Mouse (Mus musculus) bone marrow macrophage, adult 2 months (primary cell): Measurements from ENCODE around the gene Proser3. TPM values are rescaled to one million over a fixed set of nuclear protein-coding genes. Genes with fewer than 3 reads are reported as not detected.

Experiments used
- H3K27ac ChIP-seq: 2 replicates; pipeline ENCODE4 v1.5.1; 2012; ENCODE audit warnings: low read depth, low read length; ENCODE audit not compliant: insufficient read depth
- H3K4me1 ChIP-seq: 2 replicates; pipeline ENCODE4 v1.6.1; 2012; ENCODE audit warnings: low read length; ENCODE audit not compliant: control insufficient read depth, insufficient read depth
- H3K4me3 ChIP-seq: 2 replicates; pipeline ENCODE4 v1.5.1; 2012; ENCODE audit warnings: mild to moderate bottlenecking, low read length, moderate library complexity; ENCODE audit not compliant: insufficient read depth
- CTCF ChIP-seq: IDR thresholded peaks from 2 replicates; pipeline ENCODE4 v1.5.1; 2012; ENCODE audit warnings: low read depth, mild to moderate bottlenecking, low read length, moderate library complexity
- POLR2A ChIP-seq: IDR thresholded peaks from 2 replicates; pipeline ENCODE4 v1.6.1; 2012; ENCODE audit warnings: mild to moderate bottlenecking, low read depth, low read length, borderline replicate concordance
- polyA plus RNA-seq: library from polyadenylated mRNA; stranded (reverse); fragments of >200 nt; gene quantifications from 2 replicates; pipeline ENCODE4 v1.2.4, GENCODE M21; 2012; ENCODE audit not compliant: missing spikeins, insufficient read depth, insufficient read length

The Proser3 gene
- polyA plus RNA-seq, 1 experiment: 12.2 TPM

DNA sequence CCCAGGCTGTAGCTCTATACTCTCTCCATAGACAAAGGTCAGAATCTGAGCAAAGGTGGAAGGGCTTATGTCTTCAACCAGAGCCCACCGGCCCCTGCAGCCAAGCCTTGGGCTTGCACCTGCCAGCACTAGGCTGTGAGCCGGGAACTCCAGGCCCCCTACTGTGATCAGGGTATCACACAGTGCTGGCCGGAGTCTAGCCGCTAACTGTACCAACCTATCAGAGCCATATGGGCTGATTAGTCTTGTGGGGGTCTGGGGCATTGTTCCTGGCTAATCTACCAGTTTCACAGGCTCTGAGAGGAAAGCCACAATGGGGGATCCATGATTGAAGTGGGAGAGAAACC, 39.5 kb upstream of the Proser3 start:
- peaks cover 47% of the 10 kb centered on the region for H3K4me1 ChIP-seq
- H3K27ac ChIP-seq: no peak overlapping the region
- TF ChIP-seq CTCF: no peak
- TF ChIP-seq POLR2A: no peak
- H3K4me3 ChIP-seq: no peak overlapping the region

DNA sequence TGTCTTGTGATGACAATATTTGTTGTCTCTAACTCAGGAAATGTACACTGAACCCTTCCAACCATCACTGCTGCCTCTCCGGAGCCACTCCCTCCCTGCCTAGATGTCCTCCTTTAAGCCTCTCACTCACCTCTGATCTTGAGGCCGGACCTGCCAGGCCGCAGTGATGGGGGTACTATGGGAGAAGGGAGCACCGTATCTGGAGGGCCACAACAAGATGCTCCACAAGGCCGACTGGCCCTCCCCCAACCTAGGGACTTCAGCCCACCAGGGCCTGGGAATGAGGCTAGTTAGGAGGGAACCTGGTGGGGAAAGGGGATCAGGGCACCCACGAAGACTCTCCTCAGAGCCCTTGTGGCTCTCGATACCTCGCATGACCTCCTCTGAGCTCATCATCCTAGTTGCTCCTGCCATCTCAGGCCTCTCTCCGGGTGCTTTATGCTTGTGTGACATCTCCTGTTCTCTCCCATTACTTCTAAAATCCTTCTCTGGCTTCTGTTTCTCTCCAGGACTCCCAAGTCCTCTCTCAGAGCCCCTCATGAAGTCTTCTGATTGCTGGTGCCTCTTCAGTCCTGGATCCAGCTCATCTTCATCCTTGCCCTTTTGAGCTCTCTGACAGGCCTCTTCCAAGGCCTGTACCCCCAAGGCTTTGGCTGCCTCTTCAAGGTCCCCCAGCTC, 39.0 kb upstream of the Proser3 start:
- H3K4me1 ChIP-seq: peaks cover 47% of the 10 kb centered on the region
- H3K4me3 ChIP-seq: no peak overlapping the region
- H3K27ac ChIP-seq: no peak overlapping the region
- TF ChIP-seq CTCF (no peak), POLR2A (no peak)

DNA sequence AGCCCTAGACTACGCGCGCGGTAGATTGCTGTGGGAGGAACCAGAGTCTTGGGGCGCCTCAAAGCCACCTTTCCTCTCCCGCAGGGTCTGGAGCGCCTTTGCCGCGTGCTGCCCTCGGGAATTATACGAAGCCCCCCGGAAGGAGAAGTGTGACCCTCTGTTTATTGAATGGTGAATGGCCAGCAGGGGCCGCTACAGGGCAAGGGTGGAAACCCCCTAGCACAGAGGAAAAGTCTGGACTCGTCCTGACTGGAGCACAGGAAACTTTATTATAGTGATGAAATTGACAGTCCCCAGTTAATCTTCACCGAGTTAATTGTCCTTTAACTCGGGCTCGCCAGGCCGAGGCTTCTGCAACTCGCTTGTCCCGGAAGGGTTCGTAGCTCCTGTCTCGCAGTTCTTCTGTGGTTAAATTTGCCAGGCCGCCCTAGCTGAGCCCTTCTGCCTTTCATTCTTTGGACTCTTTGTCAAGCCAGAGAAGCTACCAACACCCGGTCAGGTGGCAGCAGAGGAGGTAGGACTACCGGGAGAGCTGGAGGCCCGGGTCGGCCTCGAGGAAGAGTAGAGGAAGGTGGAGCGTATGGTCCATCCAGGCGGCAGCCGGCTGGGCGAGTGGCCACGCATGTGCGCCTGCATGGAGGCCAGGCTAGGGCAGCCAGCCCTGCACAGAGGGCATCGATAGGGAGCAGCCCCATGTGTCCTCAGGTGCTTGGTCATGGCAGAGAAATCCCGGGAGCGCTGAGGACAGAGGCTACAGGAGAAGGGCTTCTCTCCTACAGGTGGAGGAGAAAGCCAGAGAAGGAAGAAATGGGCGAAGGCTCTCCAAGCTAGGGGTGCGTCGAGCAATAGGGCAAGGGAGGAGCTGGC, 37.6 kb upstream of the Proser3 start:
- peak overlapping the region; percentile 88 for H3K4me3 ChIP-seq
- TF ChIP-seq CTCF (peak; percentile 93), POLR2A (no peak)
- H3K27ac ChIP-seq: peak overlapping the region; percentile 61
- peaks cover 43% of the 10 kb centered on the region for H3K4me1 ChIP-seq

DNA sequence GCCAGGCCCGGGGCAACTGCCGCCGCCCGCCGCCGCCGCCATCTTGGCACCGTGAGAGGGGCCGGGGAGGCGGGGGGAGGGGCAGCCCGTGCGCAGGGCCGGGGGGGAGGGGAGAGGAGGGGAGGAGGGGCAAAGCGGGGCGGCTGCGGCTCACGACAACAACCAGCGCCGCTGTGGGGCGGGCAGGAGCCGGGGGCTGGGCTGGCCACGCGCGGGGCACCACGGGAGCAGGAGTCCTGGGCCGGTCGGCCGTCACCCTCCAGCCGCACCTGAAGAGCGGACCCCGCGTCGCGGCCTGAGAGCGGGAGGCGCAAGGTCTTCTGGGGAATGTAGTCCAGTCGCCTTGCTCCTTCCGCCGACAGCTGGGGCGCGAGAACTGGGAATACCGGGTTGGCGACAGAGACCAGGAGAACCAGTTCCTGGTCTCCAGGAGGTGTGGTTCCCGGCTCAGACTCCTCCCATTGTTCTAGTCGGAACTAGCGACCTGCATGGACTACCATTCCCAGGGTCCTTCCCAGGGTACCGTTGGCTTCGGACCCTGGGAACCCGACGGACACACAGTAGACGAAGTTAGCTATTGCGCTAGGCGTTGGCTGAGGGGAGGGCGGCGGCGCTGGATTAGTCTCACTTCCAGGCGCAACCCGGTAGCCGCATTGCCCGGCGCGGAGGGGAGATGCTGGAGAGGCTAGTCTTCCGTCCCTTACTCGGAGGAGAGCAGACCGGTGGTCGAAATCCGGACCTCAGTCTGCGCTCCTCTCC, 36.8 kb upstream of the Proser3 start, which contains the start of gene Kmt2b:
Kmt2b (minus strand) TSS at position 51 of the 759 bp plus-strand sequence.
- Histone ChIP-seq H3K4me3 (peak within 1 kb of the TSS; percentile 88), H3K4me1 (peaks cover 35% of the 10 kb centered on the region), H3K27ac (peak within 1 kb of the TSS; percentile 70)
- TF ChIP-seq POLR2A (0 out of 2 replicates have a peak, but pooled peaks have one; percentile 19), CTCF (no peak)

DNA sequence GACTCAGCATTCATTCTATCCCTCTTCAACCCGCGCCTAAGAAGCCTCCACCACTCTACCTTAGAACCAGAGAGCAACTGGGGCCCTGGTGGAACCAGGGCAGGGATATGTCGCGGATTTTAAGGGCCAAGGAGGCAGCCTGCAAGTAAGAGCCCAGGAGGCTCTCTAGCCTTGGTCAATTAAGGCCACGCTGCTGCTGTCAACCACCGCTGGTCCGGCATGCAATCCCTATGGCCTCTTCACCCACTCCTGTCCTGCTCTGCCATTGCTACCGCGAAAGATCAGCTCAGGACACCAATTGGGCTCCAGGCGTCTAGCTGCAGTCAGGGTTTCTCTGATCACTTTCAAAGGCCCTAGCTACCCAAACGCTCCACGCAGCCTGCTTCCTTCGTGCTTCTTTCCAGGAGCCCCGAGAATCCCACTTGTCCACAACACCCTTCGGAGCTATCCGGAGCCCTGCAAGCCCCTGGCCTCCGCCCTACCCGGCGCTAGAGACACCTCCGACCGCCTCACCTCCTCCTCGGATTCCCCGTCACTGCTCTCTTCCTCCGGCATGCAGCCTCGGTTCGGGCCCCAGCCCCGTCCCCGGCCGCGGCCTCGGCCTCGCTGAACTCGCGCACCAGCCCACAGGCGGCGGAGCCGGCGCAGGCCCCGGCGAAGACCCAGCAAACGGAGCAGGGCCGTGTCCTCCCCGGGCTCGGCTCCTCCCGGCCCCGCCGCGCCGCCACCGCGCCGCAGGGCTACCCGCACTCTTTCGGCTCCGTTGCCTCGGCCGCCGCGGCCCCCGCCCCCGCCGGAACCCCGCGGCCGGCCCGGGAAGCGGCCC, 36.0 kb upstream of the Proser3 start:
- Histone ChIP-seq H3K4me3 (peak overlapping the region; percentile 87), H3K27ac (peak overlapping the region; percentile 70), H3K4me1 (peaks cover 27% of the 10 kb centered on the region)
- TF ChIP-seq POLR2A (no peak), CTCF (no peak)

DNA sequence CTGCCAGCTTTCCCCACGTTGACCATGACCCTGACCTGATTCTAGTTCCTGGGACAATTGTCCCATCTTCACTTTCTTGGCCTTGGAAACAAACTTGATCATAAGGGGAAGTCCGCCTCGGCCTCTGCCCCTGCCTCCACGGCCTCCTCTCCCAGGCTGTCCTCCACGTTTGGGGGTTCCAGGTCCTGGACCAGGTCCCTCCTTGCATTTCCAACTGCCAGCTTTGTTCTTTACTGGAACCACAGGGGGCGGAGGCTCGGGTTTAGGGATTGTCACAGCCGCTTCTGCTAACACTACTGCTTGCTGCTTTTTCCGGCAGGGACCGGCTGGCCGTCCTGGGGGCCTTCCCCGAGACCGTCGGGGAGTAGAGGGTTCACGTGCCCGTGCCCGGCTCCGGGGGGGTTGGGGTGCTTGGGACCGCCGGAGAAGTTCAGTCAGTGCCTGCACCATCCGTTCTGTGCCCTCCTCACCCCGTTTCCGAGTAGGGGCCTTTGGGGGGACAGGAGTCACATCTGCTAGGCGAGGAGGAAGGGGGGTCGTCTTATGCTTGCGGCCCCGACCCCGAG, 34.4 kb upstream of the Proser3 start:
- H3K4me3 ChIP-seq: no peak overlapping the region
- H3K27ac ChIP-seq: no peak overlapping the region
- peaks cover 14% of the 10 kb centered on the region for H3K4me1 ChIP-seq
- no peak for TF ChIP-seq CTCF
- no peak for TF ChIP-seq POLR2A

DNA sequence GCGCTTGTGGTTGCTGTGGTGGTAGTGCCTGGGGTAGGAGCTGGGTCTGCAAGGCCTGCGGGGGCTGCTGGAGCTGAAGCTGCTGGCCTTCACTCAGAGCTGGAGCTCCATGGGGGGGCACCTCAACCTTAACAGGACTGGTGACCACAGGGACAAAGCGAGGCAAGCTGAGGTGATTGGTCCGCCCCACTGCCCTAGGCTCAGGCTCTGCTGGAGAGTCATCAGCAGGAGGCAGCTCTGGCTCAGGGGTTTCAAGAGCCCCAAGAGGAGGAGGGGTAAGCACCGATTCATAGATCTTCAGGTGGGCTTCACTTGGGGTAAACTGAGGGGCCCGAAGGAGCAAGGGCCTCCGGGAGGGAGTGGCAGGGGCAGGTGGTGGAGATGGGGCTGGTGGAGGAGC, 33.1 kb upstream of the Proser3 start:
- H3K4me1 ChIP-seq: peaks cover 12% of the 10 kb centered on the region
- TF ChIP-seq CTCF: no peak
- TF ChIP-seq POLR2A: no peak
- no peak overlapping the region for H3K27ac ChIP-seq
- H3K4me3 ChIP-seq: no peak overlapping the region

DNA sequence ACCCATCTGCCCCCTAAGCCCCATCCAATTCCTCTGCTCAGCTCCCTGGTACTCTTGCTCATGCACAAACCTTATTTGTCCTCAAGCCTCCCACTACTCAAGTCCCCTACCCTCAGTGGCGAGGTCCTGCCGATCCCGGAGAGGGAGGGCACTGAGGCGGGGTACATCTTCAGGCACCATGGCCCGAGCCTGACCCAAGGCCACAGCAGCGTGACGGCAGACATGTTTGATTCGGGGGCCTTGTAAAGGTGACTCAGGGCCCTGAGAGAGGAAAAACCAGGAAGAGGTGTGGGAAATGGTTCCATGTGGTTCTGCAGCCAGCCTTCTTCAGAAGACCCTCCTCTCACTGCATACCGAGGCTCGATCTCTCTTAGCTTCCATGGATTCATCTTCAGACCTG, 32.2 kb upstream of the Proser3 start:
- no peak overlapping the region for H3K27ac ChIP-seq
- TF ChIP-seq CTCF: no peak
- TF ChIP-seq POLR2A: no peak
- H3K4me3 ChIP-seq: no peak overlapping the region

DNA sequence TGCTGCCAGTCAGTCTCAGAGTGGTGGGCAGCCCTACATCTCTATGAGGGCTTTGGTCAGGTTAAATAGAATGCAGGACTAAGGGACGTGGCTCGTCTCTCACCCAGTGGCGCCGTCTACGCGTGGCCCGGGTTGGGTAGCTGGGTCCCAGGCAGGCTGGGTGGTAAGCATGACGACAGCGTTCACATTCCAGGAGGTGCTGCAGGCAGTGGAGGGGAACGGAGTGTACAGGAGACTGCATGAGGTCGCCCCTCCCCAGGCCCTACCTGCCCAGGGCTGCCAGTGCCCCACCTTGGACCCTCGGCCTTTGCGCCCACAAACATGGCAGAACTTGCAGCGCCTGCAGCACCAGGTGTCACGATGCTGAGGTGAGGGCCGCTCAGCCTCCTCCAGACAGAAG, 29.4 kb upstream of the Proser3 start:
- no peak overlapping the region for H3K4me3 ChIP-seq
- H3K4me1 ChIP-seq: no peaks in the 10 kb centered on the region
- TF ChIP-seq POLR2A: no peak
- TF ChIP-seq CTCF: no peak
- H3K27ac ChIP-seq: no peak overlapping the region

More for the DNA sequence above, 32.2 kb upstream of the Proser3 start:
- H3K4me1 ChIP-seq: peaks cover 7% of the 10 kb centered on the region
